Mouse (Mus musculus) gastrocnemius, adult 18-20 months (tissue): Measurements from ENCODE around the gene Spock1. TPM values are rescaled to one million over a fixed set of nuclear protein-coding genes. Genes with fewer than 3 reads are reported as not detected.

Experiments
- DNase-seq: peaks from one replicate; pipeline ENCODE4 v3.0.0; 2021; ENCODE audit warnings: low spot score
- total RNA-seq, 2 experiments: library from RNA; stranded (reverse); gene quantifications; 2 replicates each; pipeline ENCODE4 v1.2.3; 2021

The Spock1 gene
- total RNA-seq, 2 experiments from 2014 or later: 0.55 to 0.74 TPM

DNA sequence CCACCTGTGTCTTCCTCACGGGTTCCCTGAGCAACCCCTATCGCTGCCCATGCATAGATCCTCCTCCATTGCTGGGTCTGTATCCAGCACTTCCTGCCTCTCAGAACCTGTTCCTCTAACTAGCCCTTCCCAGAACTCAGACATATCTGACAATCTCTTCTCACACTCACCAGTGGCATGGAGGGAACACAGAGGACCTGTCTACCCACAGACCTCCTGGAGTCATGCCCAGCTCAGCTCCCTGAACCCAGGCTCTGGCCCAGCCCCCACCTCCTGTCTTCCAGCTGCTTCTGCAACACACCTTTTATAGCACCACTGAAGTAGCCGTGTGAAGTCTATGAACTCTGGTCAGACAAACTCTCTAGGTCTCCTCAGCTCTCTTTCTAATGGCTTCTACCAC lies 101.3 kb downstream of the Spock1 start:
- DNase-seq: no peak

- DNase-seq: no peak
Measured at GRCm38 (mm10) chr13:57806301-57806700, 101.8 kb downstream of the Spock1 start.

- DNase-seq: no peak
Measured at GRCm38 (mm10) chr13:57798633-57799032, 109.5 kb downstream of the Spock1 start.

GRCm38 (mm10) chr13:57796951-57797692 lies 111.0 kb downstream of the Spock1 start:
- DNase-seq: no peak

DNA sequence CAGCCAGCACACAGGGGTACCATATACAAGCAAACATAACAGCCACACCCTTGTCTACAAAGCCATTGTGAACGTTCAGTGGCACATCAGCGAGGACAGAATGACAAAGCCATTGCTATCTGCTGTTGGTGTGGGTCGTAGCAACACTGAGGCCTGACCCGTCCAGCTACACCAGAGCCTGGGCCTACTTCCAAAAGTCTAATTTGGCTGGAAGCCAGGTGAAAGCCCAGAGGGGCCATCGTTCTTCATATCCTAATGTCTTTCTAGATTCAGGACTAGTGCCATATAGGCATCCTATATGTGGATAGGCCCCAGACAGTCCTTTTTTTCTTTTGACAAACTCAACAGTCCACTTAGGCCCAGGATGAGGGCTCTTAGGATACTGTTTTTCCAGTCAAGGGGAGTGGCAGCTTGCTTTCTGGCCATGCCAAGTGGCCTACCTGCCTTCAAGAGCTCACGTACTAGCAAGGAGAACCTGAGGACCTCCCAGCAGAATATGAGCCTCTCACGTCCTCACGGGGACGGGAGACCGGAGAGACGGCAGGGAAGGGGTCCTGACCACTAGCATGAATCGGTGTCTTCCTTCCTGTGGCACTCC lies 114.4 kb downstream of the Spock1 start:
- DNase-seq: no peak

DNA sequence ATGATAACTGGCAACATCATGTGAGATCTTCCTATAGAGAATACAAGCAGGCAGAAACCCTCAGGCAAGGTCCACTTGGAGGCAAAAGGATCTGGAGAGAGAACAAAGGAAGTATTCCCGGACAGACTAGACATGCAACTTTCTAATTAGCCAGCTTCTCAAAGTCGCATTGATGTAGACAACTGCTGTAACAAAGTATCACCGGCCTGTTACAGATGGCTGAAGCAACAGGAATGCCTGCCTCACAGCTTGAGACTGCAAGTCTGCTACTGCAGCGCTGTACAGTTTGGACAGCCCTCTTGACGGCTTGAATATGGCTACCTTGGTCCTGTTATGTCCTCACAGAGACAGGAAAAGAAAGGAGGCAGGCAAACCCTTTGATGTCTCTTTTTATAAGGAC lies 118.3 kb downstream of the Spock1 start:
- DNase-seq: no peak

- no peak for DNase-seq
Measured at GRCm38 (mm10) chr13:57788299-57788698, 119.8 kb downstream of the Spock1 start.

GRCm38 (mm10) chr13:57786278-57786677 lies 121.9 kb downstream of the Spock1 start:
- DNase-seq: no peak

DNA sequence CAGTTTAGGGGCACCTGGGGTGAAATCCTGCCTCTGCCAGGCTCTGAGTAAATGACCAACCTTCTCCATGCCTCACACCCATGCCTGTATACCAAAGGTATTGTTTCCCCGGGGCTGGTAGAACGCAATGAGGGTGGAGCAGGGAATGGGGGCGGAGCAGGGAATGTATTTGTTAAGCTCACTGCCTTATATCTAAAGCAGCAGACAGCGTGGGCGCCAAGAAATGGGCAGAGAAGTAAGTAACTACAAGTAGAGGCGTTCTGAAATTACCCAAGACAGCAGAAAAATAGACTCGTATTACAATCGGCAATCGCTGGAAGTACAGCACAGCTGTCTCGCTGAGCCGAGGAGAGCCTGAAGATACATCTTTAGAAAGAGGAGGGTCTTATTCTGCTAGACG lies 125.2 kb downstream of the Spock1 start:
- DNase-seq: no peak

DNA sequence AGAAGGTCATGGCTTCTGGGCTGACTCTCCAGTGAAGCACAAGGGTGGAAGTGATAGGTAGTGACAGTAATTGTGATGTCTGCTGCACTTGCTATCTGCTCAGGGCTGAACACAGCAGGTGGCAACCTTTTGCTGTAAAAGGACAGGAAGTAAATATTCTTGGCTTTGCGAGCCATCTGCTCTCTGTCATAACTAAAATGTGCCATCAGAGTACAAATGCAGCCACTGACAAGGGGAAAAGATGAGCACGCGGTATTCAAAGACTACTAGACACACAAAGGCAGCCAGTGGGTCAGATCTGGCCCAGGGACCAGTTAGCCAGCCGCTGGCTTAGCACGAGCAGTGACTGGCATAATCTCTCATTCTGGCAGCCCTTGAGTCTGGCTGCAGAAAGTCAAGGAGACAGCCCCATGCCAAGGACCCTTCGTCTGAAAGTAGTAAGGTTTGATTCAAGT lies 126.0 kb downstream of the Spock1 start:
- no peak for DNase-seq

GRCm38 (mm10) chr13:57779146-57779545 lies 129.0 kb downstream of the Spock1 start:
- DNase-seq: no peak

DNA sequence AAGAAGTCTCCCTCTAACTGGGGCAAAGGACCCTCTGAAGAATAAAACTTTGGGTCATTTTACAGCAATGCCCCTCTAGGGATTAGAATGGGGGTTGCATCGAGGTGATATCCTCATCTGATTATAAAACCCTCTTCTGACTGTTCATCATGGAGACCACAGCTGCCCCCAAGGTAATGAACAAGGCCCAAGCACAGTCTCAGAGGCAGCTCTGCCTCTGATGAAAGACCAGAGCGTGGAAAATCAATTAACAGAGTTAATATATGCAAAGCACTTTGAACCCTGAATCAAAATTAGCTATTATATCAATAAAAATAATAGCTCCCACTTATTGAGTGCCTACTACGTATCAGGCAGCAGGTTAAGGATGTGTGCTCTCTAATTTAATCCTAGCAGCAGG lies 129.6 kb downstream of the Spock1 start:
- no peak for DNase-seq

- DNase-seq: no peak
Measured at GRCm38 (mm10) chr13:57771998-57772397, 136.1 kb downstream of the Spock1 start.

DNA sequence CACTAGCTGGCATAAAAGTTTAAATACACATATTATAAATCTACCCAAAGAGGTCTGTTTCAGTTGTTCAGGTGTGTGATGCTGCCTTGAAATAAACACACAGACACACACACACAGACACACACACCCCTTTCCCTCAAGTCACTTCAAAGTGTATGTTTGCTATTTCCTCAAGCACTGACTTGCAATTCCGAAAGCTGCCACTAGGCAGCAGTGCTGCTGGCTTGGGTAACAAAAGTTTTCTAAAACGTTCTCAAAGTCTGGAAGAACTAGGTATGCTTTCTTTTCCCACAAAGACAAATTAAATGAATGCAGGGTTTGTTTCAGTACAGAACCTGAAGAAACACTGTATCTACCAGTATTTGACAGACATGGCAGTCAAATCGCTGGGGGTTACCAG lies 141.4 kb downstream of the Spock1 start:
- no peak for DNase-seq

- DNase-seq: no peak
Measured at GRCm38 (mm10) chr13:57761122-57761521, 147.0 kb downstream of the Spock1 start.

GRCm38 (mm10) chr13:57760618-57761017 lies 147.5 kb downstream of the Spock1 start:
- DNase-seq: no peak

- no peak for DNase-seq
Measured at GRCm38 (mm10) chr13:57756316-57756715, 151.8 kb downstream of the Spock1 start.

DNA sequence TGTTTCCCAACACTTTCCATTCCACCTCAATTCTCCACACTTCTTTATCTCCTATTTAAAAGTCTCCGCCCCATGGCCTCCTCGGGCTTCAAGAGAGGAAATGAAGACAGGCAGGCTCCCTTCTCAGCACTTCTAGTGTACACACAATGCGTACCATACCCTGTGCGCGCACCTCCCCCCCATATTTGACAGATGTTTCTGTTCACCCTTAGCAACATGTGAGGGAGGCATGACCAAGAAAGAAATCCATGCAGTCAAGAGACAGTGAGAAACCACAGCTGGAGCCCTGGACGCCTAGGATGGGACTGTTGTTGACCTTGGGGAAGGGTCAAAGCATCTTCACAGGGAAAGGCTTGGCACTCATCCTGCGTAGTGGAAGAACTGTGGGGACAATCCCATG lies 157.3 kb downstream of the Spock1 start:
- DNase-seq: no peak

GRCm38 (mm10) chr13:57744667-57745066 lies 163.5 kb downstream of the Spock1 start:
- no peak for DNase-seq

DNA sequence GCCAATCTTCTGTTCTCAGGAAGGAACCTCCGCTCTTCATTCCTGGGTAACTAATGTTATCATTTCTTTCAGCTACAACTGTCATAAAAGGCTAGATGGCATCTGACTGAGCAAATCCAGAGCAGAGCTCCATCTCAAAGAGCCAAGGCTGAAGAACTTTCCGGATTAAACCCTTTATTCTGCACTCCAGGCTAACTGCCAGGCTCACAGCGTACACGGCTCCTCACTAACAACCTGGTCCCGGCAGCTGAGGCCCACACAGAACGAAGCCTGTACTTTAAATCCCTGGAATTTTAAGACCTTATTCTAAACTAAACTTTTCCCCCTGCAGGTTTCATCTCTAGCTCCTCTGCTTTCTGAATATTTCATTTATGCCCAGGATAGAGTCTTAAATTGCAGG lies 166.9 kb downstream of the Spock1 start:
- DNase-seq: no peak

GRCm38 (mm10) chr13:57740473-57740872 lies 167.7 kb downstream of the Spock1 start:
- DNase-seq: no peak

- DNase-seq: no peak
Measured at GRCm38 (mm10) chr13:57736060-57736459, 172.1 kb downstream of the Spock1 start.

DNA sequence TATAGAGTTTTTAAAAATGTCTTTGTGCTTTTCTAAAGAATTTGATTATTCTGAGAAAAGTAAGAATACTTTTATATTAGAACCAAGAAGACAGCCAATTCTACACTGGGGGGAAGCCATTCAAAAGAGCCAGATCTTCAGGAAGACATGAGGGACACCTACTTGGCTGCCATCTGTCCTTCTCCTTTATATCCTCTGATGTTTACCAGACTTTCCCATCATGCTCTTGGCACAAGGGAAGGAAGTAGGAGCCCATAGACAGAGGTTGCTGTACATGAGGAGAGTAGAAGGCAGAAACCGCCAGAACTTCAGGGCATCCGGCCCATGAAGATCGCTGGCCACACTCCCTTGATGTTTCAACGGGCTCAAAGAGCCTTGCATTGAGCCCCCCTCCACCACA lies 173.6 kb downstream of the Spock1 start:
- DNase-seq: no peak
